Mouse (Mus musculus) cortical plate, adult 2 months (tissue): ENCODE results near the gene Trpc2.

Experiments
- CTCF ChIP-seq: fragments of 200-500 bp; IDR thresholded peaks from 2 replicates; pipeline ENCODE4 v1.5.1; 2011; ENCODE audit warnings: mild to moderate bottlenecking, control low read depth, low read length; ENCODE audit not compliant: insufficient read depth; ENCODE audit errors: extremely low read depth
- POLR2A ChIP-seq: fragments of 200-500 bp; IDR thresholded peaks from 2 replicates; pipeline ENCODE4 v1.6.1; 2011; ENCODE audit warnings: mild to moderate bottlenecking, low read length, control low read depth; ENCODE audit not compliant: insufficient read depth; ENCODE audit errors: extremely low read depth

- TF ChIP-seq CTCF (no peak), POLR2A (no peak)
Measured at GRCm38 (mm10) chr7:102087336-102087735, 4.4 kb downstream of the Trpc2 start.
